Mouse (Mus musculus) forebrain, embryonic 12.5 days (tissue): ENCODE results near the gene Ptgr1. TPM values are rescaled to one million over a fixed set of nuclear protein-coding genes. Genes with fewer than 3 reads are reported as not detected.
A peak's percentile ranks its signal among the peaks of the same experiment; 100 is the strongest.

ENCODE experiments used
- ATAC-seq: fragments of 200-750 bp; cut with Nextera tagmentation; 2 replicates; pipeline ENCODE4 v1.8.0; 2017; ENCODE audit warnings: moderate TSS enrichment; ENCODE audit not compliant: low FRiP score
- H3K27ac ChIP-seq: fragments of 300-500 bp; sonication (generic); 2 replicates; pipeline ENCODE4 v1.5.1; 2016; ENCODE audit warnings: mild to moderate bottlenecking
- H3K27me3 ChIP-seq: fragments of 300-500 bp; sonication (generic); 2 replicates; pipeline ENCODE4 v1.6.1; 2016; ENCODE audit warnings: mild to moderate bottlenecking
- H3K36me3 ChIP-seq: fragments of 300-500 bp; sonication (generic); replicated peaks from 2 replicates; pipeline ENCODE4 v1.6.1; 2016; ENCODE audit warnings: mild to moderate bottlenecking
- H3K4me1 ChIP-seq: fragments of 300-500 bp; sonication (generic); 2 replicates; pipeline ENCODE4 v1.6.1; 2016
- H3K4me2 ChIP-seq: fragments of 300-500 bp; sonication (generic); 2 replicates; pipeline ENCODE4 v1.6.1; 2016; ENCODE audit warnings: mild to moderate bottlenecking, moderate library complexity
- H3K4me3 ChIP-seq: fragments of 300-500 bp; sonication (generic); replicated peaks from 2 replicates; pipeline ENCODE4 v1.5.1; 2016; ENCODE audit warnings: mild to moderate bottlenecking
- H3K9ac ChIP-seq: fragments of 300-500 bp; sonication (generic); 2 replicates; pipeline ENCODE4 v1.6.1; 2016; ENCODE audit warnings: mild to moderate bottlenecking
- H3K9me3 ChIP-seq: fragments of 300-500 bp; sonication (generic); 2 replicates; pipeline ENCODE4 v1.6.1; 2016
- WGBS: fragments of 180-500 bp; shearing (Covaris S2); methylation state at CpG from one replicate; pipeline ENCODE4 v1.1.7; 2016; 5-methylcytosine and 5-hydroxymethylcytosine counted together
- polyA plus RNA-seq: library from polyadenylated mRNA; unstranded; fragments of >200 nt; fragmentation: Nextera tagmentation; extraction: Ambion mirVana; gene quantifications from 2 replicates; pipeline ENCODE4 v1.2.1, GENCODE M21; 2016

Gene Ptgr1
- polyA plus RNA-seq, 1 experiment from 2014 or later, result 10.0 TPM

GRCm38 (mm10) chr4:58985157-58985648 is 1.7 kb downstream of the Ptgr1 start:
- 0 out of 2 replicates have a peak, but pooled peaks cover 2% of the 10 kb centered on the region for H3K27me3 ChIP-seq
- no peak overlapping the region for H3K4me2 ChIP-seq
- no peak overlapping the region for H3K27ac ChIP-seq
- peaks cover 10% of the 10 kb centered on the region; the same call in 1 of the 2 replicates for H3K4me1 ChIP-seq
- H3K4me3 ChIP-seq, result no peak overlapping the region
- no peaks in the 10 kb centered on the region for H3K36me3 ChIP-seq
- no peak overlapping the region for H3K9ac ChIP-seq
- H3K9me3 ChIP-seq, result no peaks in the 10 kb centered on the region
- WGBS, result 24% methylated on average over 7 of the region's 7 CpGs
- ATAC-seq, result peak; percentile 43; the same call in 1 of the 2 replicates

DNA sequence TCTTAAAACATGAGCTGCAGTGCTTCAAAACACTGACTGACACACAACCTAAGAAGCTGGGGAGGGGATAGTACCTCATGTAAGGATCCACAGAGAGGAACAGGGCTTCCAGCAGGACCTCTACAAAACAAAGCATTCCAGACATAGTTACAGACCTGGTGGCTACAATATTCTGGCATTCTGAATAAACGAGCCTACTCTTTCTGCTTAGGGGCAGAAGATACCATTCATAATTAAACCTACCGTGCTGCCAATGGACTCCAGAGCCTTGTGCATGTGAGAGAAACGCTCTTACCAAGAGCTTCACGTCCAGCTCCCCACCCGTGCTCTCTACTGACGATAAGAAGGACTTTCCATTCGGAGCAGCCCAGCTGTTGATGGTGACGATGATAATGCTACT is 4.1 kb downstream of the Ptgr1 start:
- H3K4me1 ChIP-seq, result peaks cover 10% of the 10 kb centered on the region; the same call in 1 of the 2 replicates
- H3K36me3 ChIP-seq, result no peaks in the 10 kb centered on the region
- WGBS, result 87% methylated on average over 8 of the region's 8 CpGs
- H3K27ac ChIP-seq, result no peak overlapping the region
- 0 out of 2 replicates have a peak, but pooled peaks cover under 1% of the 10 kb centered on the region for H3K27me3 ChIP-seq
- H3K9me3 ChIP-seq, result no peaks in the 10 kb centered on the region
- H3K4me2 ChIP-seq, result no peak overlapping the region
- no peak overlapping the region for H3K4me3 ChIP-seq
- no peak for ATAC-seq
- H3K9ac ChIP-seq, result no peak overlapping the region

DNA sequence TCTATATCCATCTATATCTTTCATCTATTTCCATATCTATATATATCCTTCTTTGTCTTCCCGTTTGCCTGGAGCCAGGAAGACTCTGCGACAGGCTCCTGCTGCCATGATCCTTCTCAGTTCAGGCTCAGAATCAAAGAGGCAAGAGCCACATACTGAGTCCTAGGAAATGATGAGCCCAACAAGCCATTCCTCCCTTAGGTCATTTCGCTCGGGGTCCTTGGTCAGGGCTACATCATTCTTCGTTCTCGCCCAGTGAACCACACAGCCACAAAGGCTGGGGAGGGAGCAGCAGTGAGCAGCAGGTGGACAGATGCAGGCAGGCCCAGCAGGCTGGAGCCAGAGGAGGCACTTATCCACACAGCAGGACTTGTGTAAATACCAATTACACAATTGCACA is 5.5 kb downstream of the Ptgr1 start:
- Histone ChIP-seq H3K4me1 (peaks cover 3% of the 10 kb centered on the region; the same call in 1 of the 2 replicates), H3K4me2 (no peak overlapping the region), H3K9me3 (no peaks in the 10 kb centered on the region), H3K4me3 (no peak overlapping the region), H3K9ac (no peak overlapping the region), H3K36me3 (no peaks in the 10 kb centered on the region), H3K27ac (no peak overlapping the region), H3K27me3 (no peaks in the 10 kb centered on the region)
- ATAC-seq, result no peak
- WGBS, result 72% methylated on average over 6 of the region's 6 CpGs

GRCm38 (mm10) chr4:58975711-58976110 is 11.2 kb downstream of the Ptgr1 start:
- Histone ChIP-seq H3K4me1 (no peaks in the 10 kb centered on the region), H3K4me3 (no peak overlapping the region), H3K9me3 (no peaks in the 10 kb centered on the region), H3K4me2 (no peak overlapping the region), H3K27ac (no peak overlapping the region), H3K36me3 (no peaks in the 10 kb centered on the region), H3K9ac (no peak overlapping the region), H3K27me3 (no peaks in the 10 kb centered on the region)
- 79% methylated on average over 5 of the region's 5 CpGs for WGBS
- ATAC-seq, result no peak

DNA sequence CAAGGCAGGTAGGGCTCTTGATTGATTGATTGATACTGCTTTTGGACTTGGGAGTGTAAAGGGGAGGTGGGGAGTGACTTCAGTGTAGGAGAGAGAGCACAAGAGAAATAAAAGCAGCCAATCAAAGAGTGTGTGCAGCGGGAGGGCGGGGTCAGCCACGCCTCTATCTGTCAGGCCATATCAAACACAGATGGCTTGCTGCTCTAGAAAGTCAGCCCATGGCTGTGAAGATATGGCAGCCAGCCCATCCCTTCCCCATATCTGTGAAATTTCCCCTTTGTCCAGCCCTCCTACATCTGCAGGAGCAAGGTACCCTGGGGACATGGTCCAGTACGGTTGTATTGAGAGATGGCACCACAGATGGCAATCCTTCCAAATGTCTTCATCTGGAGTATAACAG is 16.2 kb downstream of the Ptgr1 start:
- no peaks in the 10 kb centered on the region for H3K27me3 ChIP-seq
- no peak overlapping the region for H3K4me3 ChIP-seq
- 90% methylated on average over 4 of the region's 4 CpGs for WGBS
- no peak overlapping the region for H3K9ac ChIP-seq
- H3K4me2 ChIP-seq, result no peak overlapping the region
- H3K36me3 ChIP-seq, result no peaks in the 10 kb centered on the region
- no peaks in the 10 kb centered on the region for H3K9me3 ChIP-seq
- ATAC-seq, result no peak
- H3K4me1 ChIP-seq, result no peaks in the 10 kb centered on the region
- H3K27ac ChIP-seq, result no peak overlapping the region

GRCm38 (mm10) chr4:58965136-58965535 is 21.8 kb downstream of the Ptgr1 start:
- 84% methylated on average over 1 of the region's 1 CpGs for WGBS
- no peak overlapping the region for H3K4me3 ChIP-seq

DNA sequence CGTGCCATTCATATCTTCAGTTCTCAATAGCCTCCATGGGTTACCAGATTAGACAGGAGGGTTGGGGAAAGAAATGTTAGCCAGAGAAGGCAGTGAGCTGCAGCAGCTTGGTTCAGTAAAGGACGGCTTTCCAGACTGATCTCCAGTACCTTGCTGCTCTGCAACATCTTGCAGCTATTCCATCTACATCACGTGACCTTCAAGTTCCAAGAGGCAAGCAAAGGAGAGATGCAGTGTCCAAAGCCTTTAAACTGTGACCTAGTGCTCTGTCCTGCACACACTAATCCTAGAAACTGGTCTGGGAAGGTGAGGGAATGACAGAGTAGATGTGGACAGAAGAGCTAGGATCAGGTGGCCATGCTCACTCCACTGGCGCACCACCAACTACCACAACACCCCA is 23.6 kb downstream of the Ptgr1 start:
- no peak for ATAC-seq
- Histone ChIP-seq H3K4me1 (no peaks in the 10 kb centered on the region), H3K27ac (no peak overlapping the region), H3K9me3 (no peaks in the 10 kb centered on the region), H3K9ac (no peak overlapping the region), H3K4me3 (no peak overlapping the region), H3K36me3 (no peaks in the 10 kb centered on the region), H3K4me2 (no peak overlapping the region), H3K27me3 (no peaks in the 10 kb centered on the region)
- 89% methylated on average over 4 of the region's 4 CpGs for WGBS

More at GRCm38 (mm10) chr4:58965136-58965535, 21.8 kb downstream of the Ptgr1 start:
- Histone ChIP-seq H3K27ac (no peak overlapping the region), H3K4me2 (no peak overlapping the region), H3K9ac (no peak overlapping the region), H3K27me3 (no peaks in the 10 kb centered on the region), H3K9me3 (no peaks in the 10 kb centered on the region), H3K4me1 (no peaks in the 10 kb centered on the region), H3K36me3 (no peaks in the 10 kb centered on the region)
- no peak for ATAC-seq

GRCm38 (mm10) chr4:58961719-58962118 is 25.2 kb downstream of the Ptgr1 start:
- no peaks in the 10 kb centered on the region for H3K9me3 ChIP-seq
- no peaks in the 10 kb centered on the region for H3K27me3 ChIP-seq
- H3K36me3 ChIP-seq, result peaks cover 6% of the 10 kb centered on the region; the same call in 1 of the 2 replicates
- no peak overlapping the region for H3K4me2 ChIP-seq
- H3K9ac ChIP-seq, result no peak overlapping the region
- ATAC-seq, result no peak
- no peaks in the 10 kb centered on the region for H3K4me1 ChIP-seq
- WGBS, result 95% methylated on average over 15 of the region's 15 CpGs
- no peak overlapping the region for H3K4me3 ChIP-seq
- no peak overlapping the region for H3K27ac ChIP-seq

DNA sequence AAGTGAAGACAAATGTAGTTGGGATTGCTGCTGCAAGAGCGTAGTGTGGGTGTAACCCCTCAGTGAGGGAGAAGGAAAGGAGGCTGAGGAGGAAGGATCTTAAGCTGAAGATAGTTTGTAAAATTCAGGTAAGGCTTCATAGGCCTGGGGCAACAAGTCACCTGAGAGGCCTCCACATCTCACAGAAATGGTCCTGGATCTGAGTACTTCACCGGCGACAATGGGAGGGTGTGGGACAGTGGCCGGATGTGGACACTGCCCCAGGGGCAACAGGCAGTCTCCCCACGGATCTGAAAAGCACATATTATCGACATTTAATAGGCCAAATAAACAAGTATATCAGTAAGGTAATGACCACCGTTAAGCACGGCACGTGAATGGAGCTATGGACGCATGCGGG is 34.3 kb downstream of the Ptgr1 start:
- no peak overlapping the region for H3K4me3 ChIP-seq
- H3K9me3 ChIP-seq, result no peaks in the 10 kb centered on the region
- no peak overlapping the region for H3K27ac ChIP-seq
- no peaks in the 10 kb centered on the region for H3K27me3 ChIP-seq
- 92% methylated on average over 11 of the region's 11 CpGs for WGBS
- no peak overlapping the region for H3K4me2 ChIP-seq
- H3K4me1 ChIP-seq, result no peaks in the 10 kb centered on the region
- no peak for ATAC-seq
- no peak overlapping the region for H3K9ac ChIP-seq
- H3K36me3 ChIP-seq, result peaks cover 9% of the 10 kb centered on the region; the same call in 1 of the 2 replicates

GRCm38 (mm10) chr4:58948391-58948790 is 38.5 kb downstream of the Ptgr1 start:
- Histone ChIP-seq H3K36me3 (no peaks in the 10 kb centered on the region), H3K9me3 (no peaks in the 10 kb centered on the region), H3K27ac (no peak overlapping the region), H3K4me3 (no peak overlapping the region), H3K4me2 (no peak overlapping the region), H3K4me1 (peaks cover 8% of the 10 kb centered on the region), H3K27me3 (peaks cover 7% of the 10 kb centered on the region; the same call in 1 of the 2 replicates), H3K9ac (no peak overlapping the region)
- ATAC-seq, result no peak
- 80% methylated on average over 4 of the region's 4 CpGs for WGBS

DNA sequence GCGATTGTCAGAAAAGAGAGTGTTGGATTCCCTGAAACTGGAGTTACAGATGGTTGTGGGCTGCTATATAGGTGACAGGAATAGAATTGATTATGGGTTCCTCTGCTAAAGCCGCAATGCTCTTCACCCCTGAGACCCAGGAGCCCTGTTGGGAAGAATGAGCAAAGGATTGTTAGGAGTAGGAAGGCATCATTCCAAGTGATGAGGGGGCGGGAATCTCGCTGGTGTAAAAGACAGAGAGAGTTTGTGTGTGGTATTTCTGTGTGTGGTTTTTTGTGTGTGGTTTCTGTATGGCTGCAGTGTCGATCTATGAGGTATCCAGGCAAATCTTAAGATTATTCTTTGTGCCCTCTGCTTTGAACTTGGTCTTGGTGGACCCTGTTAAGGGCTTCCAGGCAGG is 42.2 kb downstream of the Ptgr1 start:
- H3K4me2 ChIP-seq, result no peak overlapping the region
- no peaks in the 10 kb centered on the region for H3K9me3 ChIP-seq
- H3K27me3 ChIP-seq, result peaks cover 7% of the 10 kb centered on the region; the same call in 1 of the 2 replicates
- no peak overlapping the region for H3K27ac ChIP-seq
- ATAC-seq, result no peak
- H3K4me3 ChIP-seq, result no peak overlapping the region
- H3K9ac ChIP-seq, result no peak overlapping the region
- peaks cover 11% of the 10 kb centered on the region for H3K4me1 ChIP-seq
- no peaks in the 10 kb centered on the region for H3K36me3 ChIP-seq
- 71% methylated on average over 5 of the region's 5 CpGs for whole genome bisulfite sequencing

DNA sequence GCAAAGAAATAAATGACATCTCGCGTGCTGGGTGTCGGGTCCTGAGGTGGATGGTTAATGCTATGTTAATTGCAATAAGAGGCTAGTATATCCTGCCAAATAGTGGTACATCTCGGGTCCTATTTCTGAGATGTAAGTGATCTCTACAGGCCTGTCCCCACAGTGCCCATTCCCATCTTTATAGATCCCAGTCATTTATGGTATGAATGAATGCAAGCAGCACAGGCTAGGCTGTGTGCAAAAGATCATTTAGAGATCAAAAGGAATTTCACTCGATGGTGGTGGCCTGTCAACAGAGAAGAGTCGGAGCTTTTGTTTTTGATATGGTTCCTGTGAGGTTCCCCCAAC is 42.7 kb downstream of the Ptgr1 start:
- Histone ChIP-seq H3K4me2 (peak overlapping the region; percentile 74), H3K36me3 (no peaks in the 10 kb centered on the region), H3K9ac (peak overlapping the region; percentile 68; the same call in 1 of the 2 replicates), H3K9me3 (no peaks in the 10 kb centered on the region), H3K4me1 (peaks cover 11% of the 10 kb centered on the region), H3K27me3 (peaks cover 7% of the 10 kb centered on the region; the same call in 1 of the 2 replicates), H3K27ac (no peak overlapping the region), H3K4me3 (peak overlapping the region; percentile 64)
- whole genome bisulfite sequencing, result 18% methylated on average over 6 of the region's 6 CpGs
- peak; percentile 8; the same call in 1 of the 2 replicates for ATAC-seq

DNA sequence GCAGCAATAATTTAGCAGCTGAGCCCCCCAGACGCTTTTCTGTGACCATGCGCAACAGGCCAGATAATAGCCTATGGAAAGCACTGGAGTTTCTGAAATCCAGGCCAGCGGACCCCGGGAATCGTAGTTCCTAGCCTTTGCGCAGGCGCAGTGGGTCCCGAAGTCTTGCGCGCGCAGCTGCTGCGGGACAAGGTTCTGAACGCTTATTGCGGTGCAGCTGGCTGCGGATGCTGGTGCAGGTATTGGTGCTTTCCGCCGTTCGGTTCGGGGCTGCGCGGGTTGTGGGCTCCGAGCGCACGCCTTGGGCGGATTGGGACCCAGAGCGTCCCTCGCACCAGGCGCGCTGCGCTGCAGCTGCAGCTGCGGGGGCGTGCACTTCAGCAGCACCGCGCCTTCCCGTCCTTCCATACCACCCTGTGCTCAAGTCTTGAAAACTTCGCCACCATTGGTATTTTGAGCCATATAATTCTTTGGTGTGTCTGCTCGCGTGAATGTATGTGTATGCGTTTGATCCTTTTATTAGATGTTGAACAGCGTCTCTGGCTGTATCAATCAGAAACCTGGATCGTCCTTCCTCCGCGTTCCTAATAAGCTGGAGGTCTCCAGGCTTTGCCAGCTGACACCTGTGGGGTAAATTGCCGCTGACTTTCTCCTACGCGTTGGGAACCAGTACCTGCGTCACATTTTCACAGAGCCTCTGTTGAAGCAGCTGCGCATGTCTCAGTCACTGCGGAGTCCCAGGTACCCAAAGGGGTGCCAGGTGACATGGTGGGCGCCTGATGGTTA is 43.3 kb downstream of the Ptgr1 start, which contains the start of gene Zkscan16:
Gene Zkscan16, plus strand, starts transcription at position 209 of the 786 bp plus-strand sequence.
- peak within 1 kb of the TSS; percentile 64 for H3K4me3 ChIP-seq
- H3K9me3 ChIP-seq, result no peaks in the 10 kb centered on the region
- peak within 1 kb of the TSS; percentile 74 for H3K4me2 ChIP-seq
- ATAC-seq, result peak; percentile 90
- peaks cover 11% of the 10 kb centered on the region for H3K4me1 ChIP-seq
- no peak within 1 kb of the TSS for H3K27ac ChIP-seq
- no peaks in the 10 kb centered on the region for H3K36me3 ChIP-seq
- H3K27me3 ChIP-seq, result peaks cover 7% of the 10 kb centered on the region; the same call in 1 of the 2 replicates
- H3K9ac ChIP-seq, result peak within 1 kb of the TSS; percentile 68
- 1% methylated on average over 50 of the region's 50 CpGs for WGBS
